Mouse (Mus musculus) hindbrain, embryonic 11.5 days (tissue): ENCODE measurements at regions not wholly inside any gene's neighbourhood (a gene's known extent, or its start where the extent isn't known, plus 50 kb on each side); places are given as distances from the start of the nearest gene placed in this dataset.
"Not testable (repeated sequence)": the region's sequence is repeated elsewhere in the genome, so short reads cannot be mapped to it uniquely, and the experiment has no call there.

ENCODE experiments used
- ATAC-seq: fragments of 200-750 bp; cut with Nextera tagmentation; 2 replicates; pipeline ENCODE4 v1.8.0; 2017; ENCODE audit warnings: mild to moderate bottlenecking, moderate TSS enrichment, moderate library complexity; ENCODE audit not compliant: low FRiP score
- DNase-seq: peaks from one replicate; pipeline ENCODE4 v3.0.0-alpha.2; 2015; ENCODE audit warnings: low spot score
- H3K27ac ChIP-seq: fragments of 300-500 bp; sonication (generic); 2 replicates; pipeline ENCODE4 v1.5.1; 2014; ENCODE audit warnings: mild to moderate bottlenecking, low read depth, low read length
- H3K27me3 ChIP-seq: fragments of 300-500 bp; sonication (generic); 2 replicates; pipeline ENCODE4 v1.6.1; 2014; ENCODE audit warnings: mild to moderate bottlenecking, low read length, moderate library complexity, mixed read lengths; ENCODE audit not compliant: control insufficient read depth, insufficient read depth
- H3K36me3 ChIP-seq: fragments of 300-500 bp; sonication (generic); 2 replicates; pipeline ENCODE4 v1.6.1; 2014; ENCODE audit warnings: mild to moderate bottlenecking, low read length, moderate library complexity, mixed read lengths; ENCODE audit not compliant: control insufficient read depth, insufficient read depth
- H3K4me1 ChIP-seq: fragments of 300-500 bp; sonication (generic); replicated peaks from 2 replicates; pipeline ENCODE4 v1.6.1; 2014; ENCODE audit warnings: low read length, mixed read lengths; ENCODE audit not compliant: control insufficient read depth, insufficient read depth
- H3K4me2 ChIP-seq: fragments of 300-500 bp; sonication (generic); replicated peaks from 2 replicates; pipeline ENCODE4 v1.6.1; 2014; ENCODE audit warnings: mild to moderate bottlenecking, low read depth, low read length
- H3K4me3 ChIP-seq: fragments of 300-500 bp; sonication (generic); 2 replicates; pipeline ENCODE4 v1.5.1; 2014; ENCODE audit warnings: low read depth, low read length
- H3K9ac ChIP-seq: fragments of 300-500 bp; sonication (generic); 2 replicates; pipeline ENCODE4 v1.6.1; 2014; ENCODE audit warnings: low read depth, low read length
- H3K9me3 ChIP-seq: fragments of 300-500 bp; sonication (generic); 2 replicates; pipeline ENCODE4 v1.6.1; 2016; ENCODE audit warnings: low read length; ENCODE audit not compliant: control insufficient read depth
- WGBS: fragments of 180-500 bp; shearing (Covaris S2); extraction: QIAGEN DNeasy Blood & Tissue Kit; methylation state at CpG from one replicate; pipeline ENCODE4 v1.1.7; 2014; 5-methylcytosine and 5-hydroxymethylcytosine counted together

- Histone ChIP-seq H3K27ac (no peak overlapping the region), H3K36me3 (no peaks in the 10 kb centered on the region), H3K4me3 (no peak overlapping the region), H3K9me3 (no peaks in the 10 kb centered on the region), H3K4me2 (no peak overlapping the region), H3K9ac (no peak overlapping the region), H3K27me3 (no peaks in the 10 kb centered on the region), H3K4me1 (no peaks in the 10 kb centered on the region)
- 66% methylated on average over 1 of the region's 1 CpGs for WGBS
- DNase-seq (peak; percentile 33), ATAC-seq (0 out of 2 replicates have a peak, but pooled peaks have one; percentile 60)
Observed at GRCm38 (mm10) chr10:50370611-50371010, 221.9 kb upstream of the Ascc3 start.

- H3K27me3 ChIP-seq, H3K9me3 ChIP-seq, H3K4me1 ChIP-seq, H3K9ac ChIP-seq, H3K4me2 ChIP-seq, H3K27ac ChIP-seq, DNase-seq, H3K36me3 ChIP-seq, H3K4me3 ChIP-seq, ATAC-seq: not testable (repeated sequence)
- WGBS, result 98% methylated on average over 17 of the region's 17 CpGs
Observed at GRCm38 (mm10) chr10:50392617-50393016, 199.9 kb upstream of the Ascc3 start.
